Mouse (Mus musculus): ENCODE measurements around the gene Arhgap23.
A peak's percentile ranks its signal among the peaks of the same experiment; 100 is the strongest.

The Arhgap23 gene

GRCm38 (mm10) chr11:97415330-97415711, at the start of gene Arhgap23:
TSS of gene Arhgap23 (plus strand) at chr11:97415533.
- DNase-seq (ENCODE audit: extremely low read depth, low read depth) = no peak

- no peak for DNase-seq (ENCODE audit: extremely low read depth, low read depth)
These were observed 49.8 kb upstream of the Arhgap23 start for GRCm38 (mm10) chr11:97365556-97365955.

GRCm38 (mm10) chr11:97368501-97368900, 46.8 kb upstream of the Arhgap23 start:
- no peak for DNase-seq (ENCODE audit: extremely low read depth, low read depth)

GRCm38 (mm10) chr11:97370329-97371091, 44.8 kb upstream of the Arhgap23 start:
- no peak for DNase-seq (ENCODE audit: extremely low read depth, low read depth)

- DNase-seq (ENCODE audit: extremely low read depth, low read depth) = no peak
These were observed 43.0 kb upstream of the Arhgap23 start for GRCm38 (mm10) chr11:97372159-97372864.

- DNase-seq (ENCODE audit: extremely low read depth, low read depth) = no peak
These were observed 41.9 kb upstream of the Arhgap23 start for GRCm38 (mm10) chr11:97373402-97373801.

- no peak for DNase-seq (ENCODE audit: extremely low read depth, low read depth)
These were observed 35.3 kb upstream of the Arhgap23 start for GRCm38 (mm10) chr11:97380036-97380435.

- no peak for DNase-seq (ENCODE audit: extremely low read depth, low read depth)
These were observed 32.3 kb upstream of the Arhgap23 start for GRCm38 (mm10) chr11:97383017-97383416.

GRCm38 (mm10) chr11:97383764-97384163, 31.6 kb upstream of the Arhgap23 start:
- DNase-seq (ENCODE audit: extremely low read depth, low read depth) = no peak

- DNase-seq (ENCODE audit: extremely low read depth, low read depth) = no peak
These were observed 27.5 kb upstream of the Arhgap23 start for GRCm38 (mm10) chr11:97387811-97388210.

GRCm38 (mm10) chr11:97389127-97389526, 26.2 kb upstream of the Arhgap23 start:
- DNase-seq (ENCODE audit: extremely low read depth, low read depth) = no peak

- DNase-seq (ENCODE audit: extremely low read depth, low read depth) = no peak
These were observed 21.7 kb upstream of the Arhgap23 start for GRCm38 (mm10) chr11:97393658-97394057.

GRCm38 (mm10) chr11:97394146-97394545, 21.2 kb upstream of the Arhgap23 start:
- no peak for DNase-seq (ENCODE audit: extremely low read depth, low read depth)

- DNase-seq (ENCODE audit: extremely low read depth, low read depth) = no peak
These were observed 16.8 kb upstream of the Arhgap23 start for GRCm38 (mm10) chr11:97398506-97398905.

GRCm38 (mm10) chr11:97399958-97400710, 15.2 kb upstream of the Arhgap23 start:
- DNase-seq (ENCODE audit: extremely low read depth, low read depth) = peak; percentile 65

- DNase-seq (ENCODE audit: extremely low read depth, low read depth) = no peak
These were observed 14.3 kb upstream of the Arhgap23 start for GRCm38 (mm10) chr11:97401082-97401481.

GRCm38 (mm10) chr11:97401686-97402435, 13.5 kb upstream of the Arhgap23 start:
- no peak for DNase-seq (ENCODE audit: extremely low read depth, low read depth)

- DNase-seq (ENCODE audit: extremely low read depth, low read depth) = no peak
These were observed 12.6 kb upstream of the Arhgap23 start for GRCm38 (mm10) chr11:97402746-97403145.

GRCm38 (mm10) chr11:97403614-97404183, 11.6 kb upstream of the Arhgap23 start:
- no peak for DNase-seq (ENCODE audit: extremely low read depth, low read depth)

GRCm38 (mm10) chr11:97404184-97404760, 11.1 kb upstream of the Arhgap23 start:
- no peak for DNase-seq (ENCODE audit: extremely low read depth, low read depth)

- no peak for DNase-seq (ENCODE audit: extremely low read depth, low read depth)
These were observed 10.6 kb upstream of the Arhgap23 start for GRCm38 (mm10) chr11:97404761-97405190.
